Mouse (Mus musculus) thymus, postnatal 0 days (tissue): ENCODE results near the gene Mrgprb4. TPM values are rescaled to one million over a fixed set of nuclear protein-coding genes. Genes with fewer than 3 reads are reported as not detected.

Source experiments
- DNase-seq: peaks from one replicate; pipeline ENCODE4 v3.0.0-alpha.2; 2015; ENCODE audit warnings: low spot score
- polyA plus RNA-seq: library from polyadenylated mRNA; unstranded; fragments of >200 nt; fragmentation: Nextera tagmentation; extraction: Ambion mirVana; gene quantifications from 2 replicates; pipeline ENCODE4 v1.2.1, GENCODE M21; 2015

Mrgprb4 gene
- not detected in 2 replicates for polyA plus RNA-seq

- DNase-seq = no peak
Measured at GRCm38 (mm10) chr7:48199188-48199587, at the start of gene Mrgprb4. Gene Mrgprb4, minus strand, starts transcription at chr7:48199288.

GRCm38 (mm10) chr7:48226114-48226513 is 27.0 kb upstream of the Mrgprb4 start:
- DNase-seq = no peak

GRCm38 (mm10) chr7:48225065-48225464 is 26.0 kb upstream of the Mrgprb4 start:
- DNase-seq = no peak

GRCm38 (mm10) chr7:48168919-48169318 is 30.2 kb downstream of the Mrgprb4 start, which contains the start of gene Mrgprb5:
Gene Mrgprb5, minus strand, starts transcription at chr7:48169019.
- DNase-seq = no peak

- no peak for DNase-seq
Measured at GRCm38 (mm10) chr7:48167471-48167870, 31.6 kb downstream of the Mrgprb4 start.

Other genes starting within 250 kb of the Mrgprb4 start
- gene Mrgpra4, start 217.2 kb downstream of the Mrgprb4 start, polyA plus RNA-seq = not detected in 2 replicates
- gene Mrgprx1, start 171.7 kb downstream of the Mrgprb4 start, polyA plus RNA-seq = not detected in 2 replicates
- gene Mrgprb5, start 30.3 kb downstream of the Mrgprb4 start, polyA plus RNA-seq = not detected in 2 replicates
- not detected in 2 replicates for gene Mrgprb8, start 189.2 kb upstream of the Mrgprb4 start, polyA plus RNA-seq